Mouse (Mus musculus) stomach, embryonic 16.5 days (tissue): Measurements from ENCODE around the gene Thap11. TPM values are rescaled to one million over a fixed set of nuclear protein-coding genes. Genes with fewer than 3 reads are reported as not detected.

Source experiments
- ATAC-seq: fragments of 200-750 bp; cut with Nextera tagmentation; 2 replicates; pipeline ENCODE4 v1.8.0; 2017; ENCODE audit warnings: moderate number of reproducible peaks, moderate TSS enrichment; ENCODE audit not compliant: insufficient read depth, low FRiP score
- H3K27ac ChIP-seq: fragments of 300-500 bp; sonication (generic); 2 replicates; pipeline ENCODE4 v1.5.1; 2014; ENCODE audit warnings: low read length
- H3K27me3 ChIP-seq: fragments of 300-500 bp; sonication (generic); 2 replicates; pipeline ENCODE4 v1.6.1; 2014; ENCODE audit warnings: low read length, control low read depth, mixed read lengths; ENCODE audit not compliant: control insufficient read depth, insufficient read depth
- H3K36me3 ChIP-seq: fragments of 300-500 bp; sonication (generic); 2 replicates; pipeline ENCODE4 v1.6.1; 2014; ENCODE audit warnings: low read length; ENCODE audit not compliant: control insufficient read depth, insufficient read depth
- H3K4me1 ChIP-seq: fragments of 300-500 bp; sonication (generic); 2 replicates; pipeline ENCODE4 v1.6.1; 2014; ENCODE audit warnings: low read length, control low read depth, mixed read lengths; ENCODE audit not compliant: control insufficient read depth, insufficient read depth
- H3K4me2 ChIP-seq: fragments of 300-500 bp; sonication (generic); 2 replicates; pipeline ENCODE4 v1.6.1; 2014; ENCODE audit warnings: low read depth, low read length, mixed read lengths
- H3K4me3 ChIP-seq: fragments of 300-500 bp; sonication (generic); replicated peaks from 2 replicates; pipeline ENCODE4 v1.5.1; 2014; ENCODE audit warnings: mild to moderate bottlenecking, low read length
- H3K9ac ChIP-seq: fragments of 300-500 bp; sonication (generic); 2 replicates; pipeline ENCODE4 v1.6.1; 2014; ENCODE audit warnings: low read length
- H3K9me3 ChIP-seq: fragments of 300-500 bp; sonication (generic); replicated peaks from 2 replicates; pipeline ENCODE4 v1.6.1; 2016; ENCODE audit warnings: low read length, control low read depth; ENCODE audit not compliant: control insufficient read depth
- WGBS: fragments of 180-500 bp; shearing (Covaris S2); extraction: QIAGEN DNeasy Blood & Tissue Kit; methylation state at CpG from one replicate; pipeline ENCODE4 v1.1.7; 2014; 5-methylcytosine and 5-hydroxymethylcytosine counted together
- polyA plus RNA-seq: library from polyadenylated mRNA; unstranded; fragments of >200 nt; fragmentation: Nextera tagmentation; extraction: Ambion mirVana; gene quantifications from 2 replicates; pipeline ENCODE4 v1.2.1, GENCODE M21; 2015

Gene Thap11
- polyA plus RNA-seq, 1 experiment from 2014 or later: 54.5 TPM

DNA sequence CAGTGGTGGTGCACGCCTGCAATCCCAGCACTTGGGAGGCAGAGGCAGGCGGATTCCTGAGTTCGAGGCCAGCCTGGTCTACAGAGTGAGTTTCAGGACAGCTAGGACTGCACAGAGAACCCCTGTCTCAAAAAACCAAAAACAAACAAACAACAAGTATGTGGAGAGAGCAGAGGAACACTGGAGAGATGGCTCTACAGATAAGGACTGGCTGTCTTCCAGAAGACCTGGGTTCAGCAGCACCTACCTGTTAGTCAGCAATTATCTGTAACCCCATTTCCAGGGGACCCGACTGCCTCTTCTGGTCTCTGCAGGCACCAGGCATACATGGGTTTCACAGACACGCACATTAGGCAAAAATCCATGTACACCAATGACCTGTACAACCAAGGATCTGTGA lies 15.7 kb upstream of the Thap11 start:
- Histone ChIP-seq H3K4me1 (no peaks in the 10 kb centered on the region), H3K9ac (no peak overlapping the region), H3K4me2 (no peak overlapping the region), H3K27ac (no peak overlapping the region), H3K9me3 (no peaks in the 10 kb centered on the region), H3K27me3 (no peaks in the 10 kb centered on the region), H3K36me3 (peaks cover 7% of the 10 kb centered on the region), H3K4me3 (no peak overlapping the region)
- no peak for ATAC-seq
- 89% methylated on average over 5 of the region's 5 CpGs for WGBS

DNA sequence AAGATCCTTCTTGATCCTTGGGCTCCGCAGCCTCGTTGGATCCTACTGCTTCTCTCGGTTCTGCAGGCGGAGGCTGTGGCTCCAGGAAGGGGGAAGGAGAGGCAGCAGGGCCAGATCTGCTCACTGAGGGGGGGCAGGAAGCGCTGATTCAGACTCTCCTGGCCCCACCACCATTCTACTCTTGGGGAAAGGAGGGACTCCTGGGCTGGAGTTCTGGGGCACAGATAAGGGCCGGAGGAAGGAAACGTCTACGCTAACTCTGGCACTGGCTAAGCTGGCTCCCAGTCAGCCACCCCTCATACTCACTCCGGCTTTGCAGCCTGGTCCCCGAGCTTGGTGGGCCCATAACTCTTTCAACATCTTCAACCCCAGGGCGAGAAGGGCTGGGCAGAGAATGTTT lies 8.3 kb upstream of the Thap11 start:
- peaks cover 6% of the 10 kb centered on the region for H3K4me1 ChIP-seq
- no peak overlapping the region for H3K4me3 ChIP-seq
- WGBS: 91% methylated on average over 11 of the region's 11 CpGs
- ATAC-seq: no peak
- no peak overlapping the region for H3K9ac ChIP-seq
- H3K4me2 ChIP-seq: no peak overlapping the region
- peaks cover 26% of the 10 kb centered on the region for H3K36me3 ChIP-seq
- H3K9me3 ChIP-seq: no peaks in the 10 kb centered on the region
- no peaks in the 10 kb centered on the region for H3K27me3 ChIP-seq
- no peak overlapping the region for H3K27ac ChIP-seq

DNA sequence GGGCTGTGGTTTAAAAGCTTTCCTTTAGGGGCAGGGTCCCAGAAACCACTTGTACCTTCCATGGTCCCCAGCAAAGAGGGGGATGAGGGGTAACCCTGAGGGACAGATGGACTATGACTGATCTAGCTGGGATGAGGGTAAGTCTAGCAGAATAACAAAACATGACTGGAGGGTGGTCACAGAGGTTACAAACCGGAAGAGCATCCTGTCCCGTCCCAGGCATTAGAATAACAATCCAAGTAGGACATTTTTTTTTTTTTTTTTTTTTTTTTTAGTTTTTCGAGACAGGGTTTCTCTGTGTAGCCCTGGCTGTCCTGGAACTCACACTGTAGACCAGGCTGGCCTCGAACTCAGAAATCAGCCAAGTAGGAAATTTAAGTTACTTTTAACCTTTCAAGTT lies 4.9 kb upstream of the Thap11 start:
- Histone ChIP-seq H3K4me3 (no peak overlapping the region), H3K9me3 (no peaks in the 10 kb centered on the region), H3K9ac (no peak overlapping the region), H3K27me3 (no peaks in the 10 kb centered on the region), H3K36me3 (peaks cover 13% of the 10 kb centered on the region; the same call in 1 of the 2 replicates), H3K4me1 (peaks cover 6% of the 10 kb centered on the region), H3K27ac (no peak overlapping the region), H3K4me2 (no peak overlapping the region)
- 89% methylated on average over 4 of the region's 4 CpGs for WGBS
- ATAC-seq: no peak

DNA sequence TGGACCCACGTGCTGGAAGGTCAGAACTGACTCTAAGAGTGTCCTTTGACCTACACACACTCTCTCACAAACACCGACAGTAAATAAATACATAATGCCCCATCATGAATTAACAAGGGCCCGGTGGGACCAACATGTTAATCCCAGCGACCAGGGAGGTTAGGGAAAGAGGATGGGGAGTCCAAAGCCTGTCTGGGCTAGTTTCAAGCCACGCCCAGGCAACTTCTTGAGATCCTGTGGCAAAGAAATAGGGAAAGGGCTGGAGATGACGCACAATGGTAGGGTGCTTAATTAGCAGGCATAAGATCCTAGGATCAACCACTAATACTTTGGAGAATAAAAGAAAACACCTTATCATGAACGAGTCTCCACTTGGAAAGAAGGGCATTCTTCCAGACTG lies 4.3 kb upstream of the Thap11 start:
- peak overlapping the region; percentile 23 for H3K4me3 ChIP-seq
- WGBS: 73% methylated on average over 7 of the region's 7 CpGs
- peaks cover 13% of the 10 kb centered on the region; the same call in 1 of the 2 replicates for H3K36me3 ChIP-seq

DNA sequence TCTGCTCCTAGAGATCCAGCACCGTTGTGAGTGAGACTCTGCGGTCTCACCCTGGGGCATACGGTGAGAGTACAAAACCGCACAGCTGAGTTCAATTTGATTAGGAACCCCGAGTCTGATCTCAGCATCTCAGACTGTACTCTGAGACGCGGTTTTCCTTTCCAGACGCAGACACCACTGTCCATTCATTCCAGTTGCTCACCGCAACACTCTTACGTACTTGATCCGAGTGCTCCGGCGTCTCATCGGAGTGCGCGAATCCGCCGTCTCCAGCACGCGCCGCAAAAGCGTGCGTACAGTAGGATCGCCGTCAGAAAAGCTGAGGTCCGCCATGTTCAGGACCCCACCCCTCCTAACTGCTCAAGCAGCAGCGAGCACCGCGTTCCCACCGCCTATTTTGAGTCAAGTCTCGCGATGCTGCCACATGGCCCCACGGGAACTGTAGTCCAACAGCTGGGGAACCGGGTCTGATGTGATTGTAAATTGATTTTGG lies 3.2 kb upstream of the Thap11 start:
- H3K9me3 ChIP-seq: no peaks in the 10 kb centered on the region
- peak overlapping the region; percentile 90 for H3K9ac ChIP-seq
- 0 out of 2 replicates have a peak, but pooled peaks cover 7% of the 10 kb centered on the region for H3K36me3 ChIP-seq
- H3K4me1 ChIP-seq: peaks cover 14% of the 10 kb centered on the region
- ATAC-seq: peak; percentile 82
- H3K4me3 ChIP-seq: peak overlapping the region; percentile 94
- under 1% methylated on average over 34 of the region's 34 CpGs for WGBS
- peak overlapping the region; percentile 85 for H3K27ac ChIP-seq
- peak overlapping the region; percentile 81 for H3K4me2 ChIP-seq
- H3K27me3 ChIP-seq: no peaks in the 10 kb centered on the region

More for the DNA sequence above, 4.3 kb upstream of the Thap11 start:
- Histone ChIP-seq H3K4me1 (peaks cover 6% of the 10 kb centered on the region), H3K4me2 (peak overlapping the region; percentile 36), H3K27me3 (no peaks in the 10 kb centered on the region), H3K27ac (no peak overlapping the region), H3K9ac (peak overlapping the region; percentile 52; the same call in 1 of the 2 replicates), H3K9me3 (no peaks in the 10 kb centered on the region)
- ATAC-seq: no peak

DNA sequence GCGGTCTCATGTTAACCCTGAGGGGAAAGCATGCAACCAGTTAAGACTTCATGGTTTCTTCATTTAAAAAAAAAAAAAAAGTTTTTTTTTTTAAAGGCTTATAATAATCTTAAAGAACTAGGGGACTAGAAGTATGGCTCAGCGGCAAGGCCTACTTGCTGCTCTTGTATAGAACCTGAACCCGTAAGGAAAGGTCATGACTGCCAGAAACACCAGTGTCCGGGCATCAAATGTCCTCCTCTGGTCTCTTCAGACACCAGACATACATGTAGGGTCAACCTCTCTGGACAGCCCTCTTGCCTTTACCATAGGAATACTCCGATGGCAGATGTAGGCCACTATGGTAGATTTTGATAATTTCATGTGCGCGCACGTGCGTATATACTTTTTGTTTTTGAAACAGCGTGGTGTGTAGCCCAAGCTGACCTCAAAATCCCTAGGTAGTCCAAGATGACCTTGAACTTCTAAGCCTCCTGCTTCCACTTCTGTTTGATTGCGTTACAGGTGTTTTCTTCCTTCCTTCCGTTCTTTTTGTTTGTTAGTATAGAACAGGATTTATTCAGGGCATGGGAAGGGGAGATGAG lies 2.7 kb upstream of the Thap11 start:
- Histone ChIP-seq H3K4me3 (peak overlapping the region; percentile 94), H3K4me2 (no peak overlapping the region), H3K36me3 (0 out of 2 replicates have a peak, but pooled peaks cover 7% of the 10 kb centered on the region), H3K4me1 (peaks cover 19% of the 10 kb centered on the region), H3K9ac (no peak overlapping the region), H3K9me3 (no peaks in the 10 kb centered on the region), H3K27ac (no peak overlapping the region), H3K27me3 (no peaks in the 10 kb centered on the region)
- 79% methylated on average over 12 of the region's 12 CpGs for WGBS
- no peak for ATAC-seq

DNA sequence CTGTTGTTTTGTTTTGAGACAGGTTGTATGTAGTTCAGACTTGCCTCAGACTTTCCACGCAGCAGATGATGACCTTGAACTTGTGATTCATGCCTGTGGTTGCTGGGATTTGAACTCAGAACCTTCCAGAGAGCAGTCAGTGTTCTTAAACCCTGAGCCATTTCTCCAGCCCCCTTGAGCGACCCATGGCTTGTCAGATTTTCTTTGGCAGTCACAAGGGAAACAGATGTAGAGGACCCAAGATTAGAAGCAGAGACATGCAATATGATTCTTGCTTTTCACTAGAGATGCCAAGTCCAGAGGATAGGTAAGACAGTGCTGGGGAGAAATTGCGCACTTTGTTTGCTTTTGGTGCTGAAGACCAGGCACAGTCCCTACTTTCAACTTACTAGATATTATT lies 1.8 kb upstream of the Thap11 start, which contains the start of gene Cenpt:
Cenpt (minus strand) TSS at position 101 of the 400 bp plus-strand sequence.
- H3K4me2 ChIP-seq: no peak within 1 kb of the TSS
- 96% methylated on average over 3 of the region's 3 CpGs for WGBS

DNA sequence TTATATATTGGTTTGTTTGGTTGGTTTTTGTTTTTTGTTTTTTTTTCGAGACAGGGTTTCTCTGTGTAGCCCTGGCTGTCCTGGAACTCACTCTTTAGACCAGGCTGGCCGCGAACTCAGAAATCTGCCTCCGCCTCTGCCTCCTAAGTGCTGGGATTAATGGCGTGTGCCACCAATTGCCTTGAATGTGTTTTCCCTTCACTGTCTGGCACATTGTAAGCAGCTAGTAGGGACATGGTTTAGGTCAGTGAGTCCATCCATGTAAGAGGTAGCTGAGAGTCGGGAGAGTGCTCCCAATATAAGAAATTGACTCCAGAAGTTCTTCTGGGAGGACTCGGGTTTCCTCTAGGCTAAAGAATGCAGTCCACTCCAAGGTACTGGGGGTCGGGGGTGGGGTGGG lies 629 bp upstream of the Thap11 start:
- WGBS: 24% methylated on average over 8 of the region's 8 CpGs
- no peak overlapping the region; the same call in 1 of the 2 replicates for H3K27ac ChIP-seq
- peaks cover 27% of the 10 kb centered on the region for H3K4me1 ChIP-seq
- peak overlapping the region; percentile 84 for H3K4me3 ChIP-seq
- no peak for ATAC-seq
- no peaks in the 10 kb centered on the region for H3K9me3 ChIP-seq
- H3K9ac ChIP-seq: peak overlapping the region; percentile 93
- no peaks in the 10 kb centered on the region for H3K36me3 ChIP-seq
- H3K27me3 ChIP-seq: no peaks in the 10 kb centered on the region
- peak overlapping the region; percentile 38 for H3K4me2 ChIP-seq

More for the DNA sequence above, 1.8 kb upstream of the Thap11 start, which contains the start of gene Cenpt:
- H3K36me3 ChIP-seq: 0 out of 2 replicates have a peak, but pooled peaks cover 7% of the 10 kb centered on the region
- H3K27ac ChIP-seq: no peak within 1 kb of the TSS
- no peak within 1 kb of the TSS for H3K9ac ChIP-seq
- peaks cover 21% of the 10 kb centered on the region for H3K4me1 ChIP-seq
- H3K4me3 ChIP-seq: no peak within 1 kb of the TSS
- ATAC-seq: no peak
- H3K27me3 ChIP-seq: no peaks in the 10 kb centered on the region
- H3K9me3 ChIP-seq: no peaks in the 10 kb centered on the region

DNA sequence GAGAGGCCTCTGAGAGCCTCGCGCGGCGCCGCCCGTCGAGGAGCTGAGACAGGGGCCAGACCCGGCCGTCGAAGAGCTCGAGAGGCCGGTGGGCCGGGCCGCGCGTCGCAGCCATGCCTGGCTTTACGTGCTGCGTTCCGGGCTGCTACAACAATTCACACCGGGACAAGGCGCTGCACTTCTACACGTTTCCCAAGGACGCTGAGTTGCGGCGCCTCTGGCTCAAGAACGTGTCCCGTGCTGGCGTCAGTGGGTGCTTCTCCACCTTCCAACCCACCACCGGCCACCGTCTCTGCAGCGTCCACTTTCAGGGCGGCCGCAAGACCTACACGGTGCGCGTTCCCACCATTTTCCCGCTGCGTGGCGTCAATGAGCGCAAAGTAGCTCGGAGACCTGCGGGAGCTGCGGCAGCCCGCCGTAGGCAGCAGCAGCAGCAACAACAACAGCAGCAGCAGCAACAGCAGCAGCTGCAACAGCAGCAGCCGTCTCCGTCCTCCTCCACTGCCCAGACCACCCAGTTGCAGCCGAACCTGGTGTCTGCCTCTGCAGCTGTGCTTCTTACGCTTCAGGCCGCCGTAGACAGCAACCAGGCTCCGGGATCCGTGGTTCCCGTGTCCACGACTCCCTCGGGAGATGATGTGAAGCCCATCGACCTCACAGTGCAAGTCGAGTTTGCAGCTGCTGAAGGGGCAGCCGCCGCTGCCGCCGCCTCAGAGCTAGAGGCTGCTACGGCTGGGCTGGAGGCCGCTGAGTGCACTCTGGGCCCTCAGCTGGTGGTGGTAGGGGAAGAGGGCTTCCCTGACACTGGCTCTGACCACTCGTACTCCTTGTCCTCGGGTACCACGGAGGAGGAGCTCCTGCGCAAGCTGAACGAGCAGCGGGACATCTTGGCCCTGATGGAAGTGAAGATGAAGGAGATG lies 576 bp downstream of the Thap11 start:
- Histone ChIP-seq H3K9ac (peak overlapping the region; percentile 93), H3K27me3 (no peaks in the 10 kb centered on the region), H3K27ac (peak overlapping the region; percentile 86), H3K36me3 (no peaks in the 10 kb centered on the region), H3K4me1 (peaks cover 33% of the 10 kb centered on the region), H3K4me3 (peak overlapping the region; percentile 84), H3K9me3 (no peaks in the 10 kb centered on the region), H3K4me2 (peak overlapping the region; percentile 87)
- 0 out of 2 replicates have a peak, but pooled peaks have one; percentile 38 for ATAC-seq
- under 1% methylated on average over 71 of the region's 71 CpGs for WGBS
